Mouse (Mus musculus): ENCODE data around the gene Tmx4. TPM values are rescaled to one million over a fixed set of nuclear protein-coding genes. Genes with fewer than 3 reads are reported as not detected.

The Tmx4 gene
- polyA plus RNA-seq, 1 experiment from 2014 or later = 99.0 TPM

GRCm38 (mm10) chr2:134604935-134605334 is 39.0 kb downstream of the Tmx4 start:
- Histone ChIP-seq H3K9ac (replicated peaks; ENCODE audit: low read depth, low read length) (no peak overlapping the region), H3K9me3 (ENCODE audit: control insufficient read depth, low read length) (no peaks in the 10 kb centered on the region), H3K27me3 (replicated peaks; ENCODE audit: control insufficient read depth, insufficient read depth, low read length) (no peaks in the 10 kb centered on the region), H3K4me2 (ENCODE audit: low read length) (no peak overlapping the region), H3K27ac (ENCODE audit: low read length) (no peak overlapping the region), H3K4me1 (replicated peaks; ENCODE audit: control insufficient read depth, insufficient read depth, low read length) (no peaks in the 10 kb centered on the region), H3K36me3 (ENCODE audit: control insufficient read depth, insufficient read depth) (peaks cover 3% of the 10 kb centered on the region; the same call in 1 of the 2 replicates), H3K4me3 (replicated peaks; ENCODE audit: low read length) (no peak overlapping the region)
- ATAC-seq = no peak

GRCm38 (mm10) chr2:134591081-134591694 is 52.8 kb downstream of the Tmx4 start:
- H3K9me3 ChIP-seq (ENCODE audit: control insufficient read depth, low read length) = no peaks in the 10 kb centered on the region
- H3K4me2 ChIP-seq (ENCODE audit: low read length) = no peak overlapping the region
- H3K9ac ChIP-seq (replicated peaks; ENCODE audit: low read depth, low read length) = no peak overlapping the region
- H3K27me3 ChIP-seq (replicated peaks; ENCODE audit: control insufficient read depth, insufficient read depth, low read length) = no peaks in the 10 kb centered on the region
- WGBS = 96% methylated on average over 6 of the region's 6 CpGs
- ATAC-seq = no peak
- H3K27ac ChIP-seq (ENCODE audit: low read length) = no peak overlapping the region
- H3K36me3 ChIP-seq (ENCODE audit: control insufficient read depth, insufficient read depth) = peaks cover 3% of the 10 kb centered on the region; the same call in 1 of the 2 replicates
- no peaks in the 10 kb centered on the region for H3K4me1 ChIP-seq (replicated peaks; ENCODE audit: control insufficient read depth, insufficient read depth, low read length)
- H3K4me3 ChIP-seq (replicated peaks; ENCODE audit: low read length) = no peak overlapping the region

- no peak for ATAC-seq
- H3K9ac ChIP-seq (replicated peaks; ENCODE audit: low read depth, low read length) = no peak overlapping the region
Observed at GRCm38 (mm10) chr2:134585243-134585642, 58.7 kb downstream of the Tmx4 start.

GRCm38 (mm10) chr2:134559422-134559821 is 84.5 kb downstream of the Tmx4 start:
- H3K27me3 ChIP-seq (replicated peaks; ENCODE audit: control insufficient read depth, insufficient read depth, low read length) = no peaks in the 10 kb centered on the region
- no peaks in the 10 kb centered on the region for H3K36me3 ChIP-seq (ENCODE audit: control insufficient read depth, insufficient read depth)
- no peak overlapping the region for H3K27ac ChIP-seq (ENCODE audit: low read length)
- H3K4me2 ChIP-seq (ENCODE audit: low read length) = no peak overlapping the region
- H3K9me3 ChIP-seq (ENCODE audit: control insufficient read depth, low read length) = no peaks in the 10 kb centered on the region
- no peak for ATAC-seq
- no peak overlapping the region for H3K9ac ChIP-seq (replicated peaks; ENCODE audit: low read depth, low read length)
- 98% methylated on average over 3 of the region's 3 CpGs for WGBS
- no peak overlapping the region for H3K4me3 ChIP-seq (replicated peaks; ENCODE audit: low read length)
- no peaks in the 10 kb centered on the region for H3K4me1 ChIP-seq (replicated peaks; ENCODE audit: control insufficient read depth, insufficient read depth, low read length)

More at GRCm38 (mm10) chr2:134585243-134585642, 58.7 kb downstream of the Tmx4 start:
- Histone ChIP-seq H3K4me2 (ENCODE audit: low read length) (no peak overlapping the region), H3K36me3 (ENCODE audit: control insufficient read depth, insufficient read depth) (no peaks in the 10 kb centered on the region), H3K27me3 (replicated peaks; ENCODE audit: control insufficient read depth, insufficient read depth, low read length) (no peaks in the 10 kb centered on the region), H3K9me3 (ENCODE audit: control insufficient read depth, low read length) (no peaks in the 10 kb centered on the region), H3K4me3 (replicated peaks; ENCODE audit: low read length) (no peak overlapping the region), H3K27ac (ENCODE audit: low read length) (no peak overlapping the region), H3K4me1 (replicated peaks; ENCODE audit: control insufficient read depth, insufficient read depth, low read length) (no peaks in the 10 kb centered on the region)
- WGBS = 40% methylated on average over 4 of the region's 4 CpGs

- ATAC-seq = no peak
- 86% methylated on average over 8 of the region's 8 CpGs for WGBS
- H3K4me2 ChIP-seq (ENCODE audit: low read length) = no peak within 1 kb of the TSS
- no peaks in the 10 kb centered on the region for H3K4me1 ChIP-seq (replicated peaks; ENCODE audit: control insufficient read depth, insufficient read depth, low read length)
- no peaks in the 10 kb centered on the region for H3K9me3 ChIP-seq (ENCODE audit: control insufficient read depth, low read length)
- H3K9ac ChIP-seq (replicated peaks; ENCODE audit: low read depth, low read length) = no peak within 1 kb of the TSS
- H3K4me3 ChIP-seq (replicated peaks; ENCODE audit: low read length) = no peak within 1 kb of the TSS
- H3K36me3 ChIP-seq (ENCODE audit: control insufficient read depth, insufficient read depth) = no peaks in the 10 kb centered on the region
- no peak within 1 kb of the TSS for H3K27ac ChIP-seq (ENCODE audit: low read length)
- no peaks in the 10 kb centered on the region for H3K27me3 ChIP-seq (replicated peaks; ENCODE audit: control insufficient read depth, insufficient read depth, low read length)
Observed at GRCm38 (mm10) chr2:134554221-134554727, 89.7 kb downstream of the Tmx4 start, which contains the start of gene Hao1. TSS of gene Hao1 (minus strand) at chr2:134554368.

GRCm38 (mm10) chr2:134552358-134552757 is 91.6 kb downstream of the Tmx4 start:
- Histone ChIP-seq H3K27ac (ENCODE audit: low read length) (no peak overlapping the region), H3K9me3 (ENCODE audit: control insufficient read depth, low read length) (no peaks in the 10 kb centered on the region), H3K4me3 (replicated peaks; ENCODE audit: low read length) (no peak overlapping the region), H3K36me3 (ENCODE audit: control insufficient read depth, insufficient read depth) (no peaks in the 10 kb centered on the region), H3K9ac (replicated peaks; ENCODE audit: low read depth, low read length) (no peak overlapping the region), H3K4me2 (ENCODE audit: low read length) (no peak overlapping the region), H3K27me3 (replicated peaks; ENCODE audit: control insufficient read depth, insufficient read depth, low read length) (no peaks in the 10 kb centered on the region), H3K4me1 (replicated peaks; ENCODE audit: control insufficient read depth, insufficient read depth, low read length) (no peaks in the 10 kb centered on the region)
- no peak for ATAC-seq

GRCm38 (mm10) chr2:134549770-134550169 is 94.2 kb downstream of the Tmx4 start:
- H3K27ac ChIP-seq (ENCODE audit: low read length) = no peak overlapping the region
- no peaks in the 10 kb centered on the region for H3K9me3 ChIP-seq (ENCODE audit: control insufficient read depth, low read length)
- no peak overlapping the region for H3K9ac ChIP-seq (replicated peaks; ENCODE audit: low read depth, low read length)
- H3K36me3 ChIP-seq (ENCODE audit: control insufficient read depth, insufficient read depth) = no peaks in the 10 kb centered on the region
- H3K4me3 ChIP-seq (replicated peaks; ENCODE audit: low read length) = no peak overlapping the region
- H3K4me2 ChIP-seq (ENCODE audit: low read length) = no peak overlapping the region
- no peaks in the 10 kb centered on the region for H3K27me3 ChIP-seq (replicated peaks; ENCODE audit: control insufficient read depth, insufficient read depth, low read length)
- WGBS = 30% methylated on average over 4 of the region's 4 CpGs
- ATAC-seq = 0 out of 2 replicates have a peak, but pooled peaks have one; percentile 26
- no peaks in the 10 kb centered on the region for H3K4me1 ChIP-seq (replicated peaks; ENCODE audit: control insufficient read depth, insufficient read depth, low read length)

- no peaks in the 10 kb centered on the region for H3K27me3 ChIP-seq (replicated peaks; ENCODE audit: control insufficient read depth, insufficient read depth, low read length)
- no peak overlapping the region for H3K4me2 ChIP-seq (ENCODE audit: low read length)
- no peak overlapping the region for H3K9ac ChIP-seq (replicated peaks; ENCODE audit: low read depth, low read length)
- no peak overlapping the region for H3K27ac ChIP-seq (ENCODE audit: low read length)
- no peak for ATAC-seq
- WGBS = 44% methylated on average over 5 of the region's 5 CpGs
- H3K9me3 ChIP-seq (ENCODE audit: control insufficient read depth, low read length) = no peaks in the 10 kb centered on the region
- H3K4me1 ChIP-seq (replicated peaks; ENCODE audit: control insufficient read depth, insufficient read depth, low read length) = no peaks in the 10 kb centered on the region
- H3K36me3 ChIP-seq (ENCODE audit: control insufficient read depth, insufficient read depth) = no peaks in the 10 kb centered on the region
- H3K4me3 ChIP-seq (replicated peaks; ENCODE audit: low read length) = no peak overlapping the region
Observed at GRCm38 (mm10) chr2:134545116-134545515, 98.8 kb downstream of the Tmx4 start.

- Histone ChIP-seq H3K4me1 (replicated peaks; ENCODE audit: control insufficient read depth, insufficient read depth, low read length) (no peaks in the 10 kb centered on the region), H3K9me3 (ENCODE audit: control insufficient read depth, low read length) (no peaks in the 10 kb centered on the region), H3K27me3 (replicated peaks; ENCODE audit: control insufficient read depth, insufficient read depth, low read length) (no peaks in the 10 kb centered on the region), H3K9ac (replicated peaks; ENCODE audit: low read depth, low read length) (no peak overlapping the region), H3K36me3 (ENCODE audit: control insufficient read depth, insufficient read depth) (no peaks in the 10 kb centered on the region), H3K4me2 (ENCODE audit: low read length) (no peak overlapping the region), H3K4me3 (replicated peaks; ENCODE audit: low read length) (no peak overlapping the region), H3K27ac (ENCODE audit: low read length) (no peak overlapping the region)
- no peak for ATAC-seq
- WGBS = 43% methylated on average over 8 of the region's 8 CpGs
Observed at GRCm38 (mm10) chr2:134544321-134545065, 99.5 kb downstream of the Tmx4 start.

Measured in forebrain, embryonic 16.5 days (tissue).